Mouse (Mus musculus): ENCODE results near the gene Ddx20.

The Ddx20 gene

DNA sequence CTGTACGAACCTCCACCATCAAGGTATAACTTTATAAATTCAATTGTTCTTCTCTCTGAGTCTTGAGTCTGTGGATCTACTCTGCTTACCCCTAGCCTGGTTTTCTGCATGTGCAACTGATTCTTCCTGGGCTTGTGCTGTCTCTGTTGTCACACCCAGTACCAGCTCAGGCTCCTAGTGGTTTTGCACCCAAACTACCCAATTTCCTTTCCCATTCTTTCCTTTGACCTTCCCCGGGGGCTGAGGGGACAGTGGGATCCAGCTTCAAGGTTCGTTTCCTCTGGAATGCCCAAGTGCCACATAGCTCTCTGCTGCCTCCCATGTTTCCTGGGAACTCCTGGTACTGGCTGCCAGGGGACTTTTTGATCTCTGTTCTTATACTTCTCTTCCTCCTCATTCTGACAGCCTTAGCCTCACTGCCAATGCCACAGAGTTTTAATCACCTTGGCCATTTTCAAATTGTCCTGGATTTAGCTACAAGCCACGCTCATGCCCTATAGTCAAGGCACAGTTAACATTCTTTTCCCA, 20.3 kb downstream of the Ddx20 start:
- no peak for DNase-seq (ENCODE audit: low spot score)

DNA sequence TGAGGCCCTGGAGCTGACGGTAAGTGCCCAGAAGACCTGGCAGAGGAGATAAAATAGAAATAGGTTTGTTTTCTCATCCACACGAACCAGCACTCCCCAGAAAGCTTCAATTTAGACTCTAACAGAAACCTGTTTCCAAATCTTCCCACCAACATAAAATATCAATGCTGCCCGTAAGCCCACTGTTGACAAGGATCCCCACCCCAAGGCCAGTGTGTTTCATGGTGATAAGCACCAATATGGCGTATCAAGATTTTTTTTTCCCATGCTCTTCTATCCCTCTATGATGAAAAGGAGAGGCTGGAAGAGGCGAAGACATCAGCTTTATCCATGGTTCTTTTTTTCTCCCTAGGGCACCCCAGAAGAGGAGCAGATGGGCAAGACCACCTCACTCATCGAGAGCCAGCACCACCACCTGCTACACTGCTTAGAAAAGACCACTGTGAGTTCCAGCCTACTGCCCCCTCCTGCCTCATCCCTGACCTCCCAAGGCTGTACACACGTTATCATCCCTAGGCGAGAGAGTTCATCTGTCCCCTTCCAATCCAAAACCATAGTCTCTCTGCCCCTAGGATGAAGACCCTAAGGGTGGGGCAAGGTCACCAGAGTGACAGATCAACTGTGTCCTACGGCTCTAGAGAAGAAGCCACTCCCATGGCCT, 22.1 kb downstream of the Ddx20 start:
- DNase-seq (ENCODE audit: low spot score), result no peak

DNA sequence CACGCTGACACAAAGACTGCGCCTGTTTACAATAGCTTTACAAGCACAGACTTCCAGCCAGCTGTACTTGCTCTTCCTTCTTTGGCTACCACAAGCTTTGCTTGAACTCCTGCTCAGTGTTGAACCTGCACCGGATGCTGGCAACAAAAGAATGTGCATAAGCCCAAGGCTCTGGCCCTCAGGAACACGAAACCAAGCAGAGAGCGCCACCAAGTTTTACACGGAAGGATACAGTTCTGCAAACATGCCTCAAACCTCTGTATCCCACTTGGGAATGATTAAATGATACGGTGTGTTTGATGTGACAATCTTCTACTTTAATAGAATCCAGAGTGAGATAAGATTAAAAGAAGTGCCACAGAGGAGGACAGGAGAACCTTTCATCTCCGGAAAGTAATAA, 24.3 kb downstream of the Ddx20 start:
- DNase-seq (ENCODE audit: low spot score), result no peak

DNA sequence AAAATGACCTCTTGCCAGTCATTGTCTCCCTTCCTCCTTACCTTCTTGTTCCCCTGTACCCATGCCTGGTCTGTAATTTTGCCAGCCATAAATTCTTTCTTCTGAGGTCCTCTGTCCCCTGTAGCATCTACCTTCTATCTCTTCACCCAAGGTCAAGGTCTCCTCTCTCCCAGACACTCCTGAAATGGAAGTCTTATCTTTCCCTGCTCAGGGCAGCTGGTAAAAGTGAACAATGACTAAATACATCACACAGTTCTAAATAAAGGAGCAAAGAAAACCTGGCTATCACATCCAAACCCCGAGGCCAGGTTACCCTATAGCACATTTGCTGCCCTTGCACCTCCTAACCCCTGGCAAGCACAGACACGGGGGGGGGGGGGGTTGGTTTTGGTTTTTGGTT, 26.8 kb downstream of the Ddx20 start:
- no peak for DNase-seq (ENCODE audit: low spot score)

DNA sequence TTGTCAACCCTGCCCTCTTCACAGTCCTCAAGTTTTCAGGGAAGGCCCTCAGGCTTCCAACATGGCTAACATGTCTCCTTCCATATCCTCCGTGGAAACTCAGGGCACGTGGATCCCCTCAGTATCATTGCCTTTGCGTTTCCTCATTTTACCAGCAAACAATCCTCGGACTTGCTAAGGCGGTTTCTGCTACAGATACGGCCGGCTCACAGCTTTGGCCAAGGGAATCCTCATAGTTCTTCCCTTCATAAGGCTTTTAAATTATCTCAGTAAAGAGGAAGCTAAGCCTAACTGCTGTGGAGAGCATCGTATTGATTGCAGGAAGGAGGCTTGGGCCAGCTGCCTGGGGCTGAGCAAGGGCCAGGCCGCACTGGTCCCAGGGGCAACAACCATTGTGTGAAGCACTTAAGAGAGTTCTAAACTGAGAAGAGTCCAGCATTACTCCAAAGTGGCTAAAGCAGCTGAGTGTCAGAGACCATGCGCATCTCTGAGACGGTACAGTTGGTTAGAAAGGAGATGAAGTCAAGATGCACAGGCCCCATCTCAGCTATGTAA, 32.3 kb downstream of the Ddx20 start:
- no peak for DNase-seq (ENCODE audit: low spot score)

DNA sequence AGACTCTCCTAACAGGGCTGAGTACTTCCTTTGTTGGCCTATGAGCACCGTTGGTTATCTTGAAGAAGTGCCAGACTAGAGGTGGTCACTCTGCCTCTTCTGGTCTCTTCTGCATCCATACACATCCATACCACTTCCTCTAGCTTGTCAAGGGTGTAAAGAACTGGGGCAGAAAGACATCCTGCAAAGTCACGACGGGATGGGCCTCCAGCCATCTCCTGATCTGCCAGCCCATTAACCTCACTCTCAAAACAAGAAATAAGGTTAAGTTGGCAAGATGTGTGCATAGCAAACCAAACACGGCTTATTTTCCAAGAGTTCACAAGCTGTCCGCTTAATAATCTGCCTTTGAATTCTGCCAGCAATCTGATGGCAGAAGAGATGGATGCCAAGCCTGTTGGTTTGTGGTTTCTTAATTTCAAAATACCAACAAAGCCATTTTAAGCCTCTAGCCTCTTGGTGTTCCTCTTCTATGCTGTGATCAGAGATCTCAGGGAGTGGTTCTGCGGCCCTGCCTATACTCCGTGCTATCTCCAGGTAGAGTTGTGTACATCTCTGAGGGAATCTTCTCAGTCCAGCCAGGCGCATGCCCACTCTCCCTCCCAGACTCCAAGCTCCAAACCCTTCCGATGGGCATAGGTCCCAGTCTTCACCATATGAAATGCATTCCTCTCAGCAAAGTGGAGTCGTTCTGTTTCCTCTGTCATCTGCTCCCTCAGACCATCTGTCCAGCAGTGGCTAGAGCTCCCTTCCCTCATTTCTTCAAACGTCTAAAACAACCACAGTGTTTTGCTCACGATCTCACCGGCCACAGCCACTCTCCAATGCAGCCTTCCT, 33.6 kb downstream of the Ddx20 start:
- DNase-seq (ENCODE audit: low spot score), result no peak

DNA sequence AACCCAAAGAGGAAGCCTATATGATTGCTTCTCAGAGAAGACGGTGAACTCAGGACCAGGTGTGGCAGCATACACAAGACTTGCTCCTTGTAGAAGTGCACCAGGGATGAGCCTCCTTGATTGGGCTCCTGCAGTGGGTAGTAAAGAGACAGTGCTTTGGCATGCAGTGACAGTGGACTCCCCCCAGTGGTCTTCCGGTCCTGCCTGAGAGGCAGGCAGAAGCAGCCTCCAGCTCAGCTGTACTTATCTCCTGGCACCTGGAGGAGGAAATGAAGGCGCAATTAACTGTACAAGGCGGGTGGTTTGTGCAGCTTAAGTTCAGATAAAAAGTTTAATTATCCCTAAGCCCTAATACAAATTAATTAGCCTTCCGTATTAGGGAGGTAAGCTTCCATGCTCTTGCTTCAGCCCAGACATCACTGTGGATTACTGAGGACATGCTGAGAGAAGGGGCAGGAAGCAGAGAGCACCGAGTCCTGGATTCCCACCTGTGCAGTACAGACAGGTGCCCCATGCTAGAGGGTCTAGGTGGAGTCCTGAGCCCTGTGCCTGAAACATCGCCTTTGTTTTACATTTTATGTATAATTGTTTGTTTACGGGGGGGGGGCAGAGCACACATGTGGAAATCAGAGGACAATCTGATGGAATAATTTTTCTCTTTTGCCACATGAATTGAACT, 38.3 kb downstream of the Ddx20 start:
- DNase-seq (ENCODE audit: low spot score), result no peak

DNA sequence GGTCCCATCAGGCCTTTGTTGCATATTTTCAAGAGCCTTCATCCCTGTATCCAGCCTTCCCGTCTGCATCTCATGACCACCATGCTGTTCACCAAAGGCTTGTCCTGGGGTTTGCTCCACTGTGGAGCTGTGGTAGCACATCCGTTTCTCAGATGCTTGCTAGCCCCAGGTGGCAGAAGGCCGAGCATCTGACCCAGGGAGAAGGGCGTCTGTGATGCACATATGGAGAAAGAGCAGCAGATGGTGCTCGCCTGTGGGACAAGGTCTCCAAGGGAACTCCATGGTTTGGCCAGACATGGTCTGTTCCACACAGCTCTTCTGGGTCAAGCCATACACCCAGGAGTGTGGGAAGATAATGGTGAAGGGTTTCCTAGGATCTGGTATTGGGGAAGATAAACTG, 43.8 kb downstream of the Ddx20 start:
- no peak for DNase-seq (ENCODE audit: low spot score)

DNA sequence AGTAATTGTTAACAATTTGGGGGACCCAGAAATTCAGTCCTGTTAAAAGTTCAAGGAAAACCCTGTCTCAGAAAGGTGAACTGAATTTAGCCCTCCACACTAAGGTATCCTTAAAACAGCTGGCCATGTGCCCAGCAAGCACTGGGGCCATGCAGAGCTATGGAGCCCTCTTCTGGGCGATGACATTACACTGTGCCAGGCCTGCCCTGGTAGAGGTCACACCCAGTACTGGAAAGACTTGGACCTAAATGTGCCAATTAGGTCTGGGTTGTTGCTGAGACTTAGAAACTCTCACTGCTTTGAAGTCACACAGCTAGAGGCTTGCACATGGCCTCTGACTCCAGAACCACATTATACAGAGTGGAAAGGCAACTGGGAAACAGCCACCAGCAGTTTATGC, 45.2 kb downstream of the Ddx20 start:
- no peak for DNase-seq (ENCODE audit: low spot score)

DNA sequence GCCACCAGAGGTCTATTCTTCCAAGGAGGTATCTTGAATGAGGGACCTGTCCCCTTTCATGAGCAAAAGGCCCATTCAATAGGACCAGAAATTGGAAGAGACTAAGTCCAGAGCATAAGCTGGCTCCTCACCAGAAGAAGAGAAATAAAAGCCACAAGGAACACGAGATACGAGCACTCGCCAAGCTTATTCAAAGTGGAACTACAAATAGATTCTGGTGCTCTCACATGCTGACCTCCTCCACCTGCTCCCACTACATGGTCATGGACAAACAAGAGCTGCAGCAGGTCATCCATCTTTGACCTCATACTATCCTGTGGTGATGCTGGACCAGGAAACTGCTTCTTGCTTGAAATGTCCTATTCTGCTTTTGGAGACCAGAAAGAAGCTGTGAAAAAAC, 54.4 kb downstream of the Ddx20 start:
- DNase-seq (ENCODE audit: low spot score), result no peak

DNA sequence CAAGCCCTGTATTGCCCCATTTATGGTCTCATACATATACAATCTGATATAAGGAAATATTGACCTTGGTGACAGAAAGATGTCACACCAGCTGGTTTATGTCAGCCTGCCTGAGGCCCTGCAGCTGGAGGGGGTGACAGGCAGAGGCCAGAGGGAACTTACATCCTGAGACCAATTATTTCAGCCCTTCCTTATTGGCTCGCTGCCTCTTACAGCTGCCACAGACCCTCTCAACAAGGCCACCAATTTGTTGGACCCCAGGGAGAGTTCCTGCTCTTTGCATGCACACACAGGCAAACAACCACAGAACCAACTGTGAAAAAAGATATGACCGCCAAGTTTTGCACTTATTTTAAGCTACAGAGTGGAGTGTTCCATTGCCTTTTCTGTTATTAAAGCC, 55.1 kb downstream of the Ddx20 start:
- no peak for DNase-seq (ENCODE audit: low spot score)
